8 mouse cellular contexts compared by ENCODE assay signal in the genomic region with DNA sequence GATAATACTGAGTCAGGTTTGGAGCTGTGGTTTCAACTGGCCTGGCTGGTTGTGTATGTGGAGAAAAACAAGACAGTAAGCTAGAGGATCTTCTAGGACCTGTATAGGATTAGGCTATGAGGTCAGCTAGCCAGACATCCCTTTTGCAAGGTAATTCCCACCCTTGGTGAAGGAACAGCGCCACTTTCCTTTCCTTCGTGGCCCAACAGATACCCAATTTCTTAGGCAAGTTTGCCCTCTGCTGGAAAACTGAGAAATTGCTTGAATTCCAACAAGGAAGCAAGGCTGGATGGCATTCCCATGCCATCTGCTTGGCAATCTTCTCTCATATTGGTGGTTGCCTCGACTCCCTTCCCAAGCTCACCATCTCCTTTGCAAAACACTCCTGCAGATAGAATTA.
DNase-seq lines count a peak whose midpoint lies in the region; TF ChIP-seq lines count a peak whose summit lies in the region.

No protein-coding gene starts in this region.

- no peaks in the 10 kb centered on the region for H3K4me1 ChIP-seq in lung, adult 2 months (ENCODE audit: control insufficient read depth, insufficient read depth, low read length)

- no peak overlapping the region for H3K4me3 ChIP-seq in lung, adult 2 months (replicated peaks; ENCODE audit: extremely low read depth, low read depth, low read length)

- peak; percentile 61 to 84 for DNase-seq in heart, adult 18-20 months
- DNase-seq in heart, adult 11 months, result no peak
- peak; percentile 85 to 88 for DNase-seq in cerebellum, adult 18-20 months
- peak; percentile 67 to 94 for DNase-seq in frontal cortex, adult 2 months (ENCODE audit: extremely low spot score in 1 of 2, low spot score in 1 of 2)
- DNase-seq in kidney, postnatal 10 days, result peak; percentile 71
- DNase-seq in lung, adult 2 months, result peak; percentile 44
- peak; percentile 67 for DNase-seq in retina, postnatal 7 days (ENCODE audit: low read depth, low spot score)
- no peak for DNase-seq in gastrocnemius, postnatal 10 days

- TF ChIP-seq CTCF in lung, adult 2 months (IDR thresholded peaks at IDR 0.05; ENCODE audit: insufficient read depth, low read length), result peak; percentile 34

- 8% methylated on average over 3 of the region's 3 CpGs for WGBS in lung, adult 2 months

- no peak for TF ChIP-seq POLR2A in lung, adult 2 months (IDR thresholded peaks at IDR 0.05; ENCODE audit: borderline replicate concordance, extremely low read depth, low read depth, low read length)

Comparison
In these comparisons a context has a peak if more than half of its experiments do, and no peak if none do; other contexts are left out.
1. DNase-seq: peak in heart, adult 18-20 months (2 of 2), cerebellum, adult 18-20 months (2 of 2), frontal cortex, adult 2 months (2 of 2), kidney, postnatal 10 days (single experiment), lung, adult 2 months (single experiment) and retina, postnatal 7 days (single experiment); none in heart, adult 11 months (single experiment) and gastrocnemius, postnatal 10 days (single experiment).